Mouse (Mus musculus) embryonic facial prominence, embryonic 12.5 days (tissue): ENCODE measurements around the gene Mgrn1. TPM values are rescaled to one million over a fixed set of nuclear protein-coding genes. Genes with fewer than 3 reads are reported as not detected.

Experiments
- ATAC-seq: fragments of 200-750 bp; cut with Nextera tagmentation; 2 replicates; pipeline ENCODE4 v1.8.0; 2017; ENCODE audit not compliant: insufficient number of reproducible peaks, insufficient read depth, low FRiP score, low TSS enrichment
- H3K27ac ChIP-seq: fragments of 300-500 bp; sonication (generic); 2 replicates; pipeline ENCODE4 v1.5.1; 2016; ENCODE audit warnings: mild to moderate bottlenecking
- H3K27me3 ChIP-seq: fragments of 300-500 bp; sonication (generic); 2 replicates; pipeline ENCODE4 v1.6.1; 2016; ENCODE audit warnings: mild to moderate bottlenecking, moderate library complexity
- H3K36me3 ChIP-seq: fragments of 300-500 bp; sonication (generic); 2 replicates; pipeline ENCODE4 v1.6.1; 2016; ENCODE audit warnings: mild to moderate bottlenecking
- H3K4me1 ChIP-seq: fragments of 300-500 bp; sonication (generic); 2 replicates; pipeline ENCODE4 v1.6.1; 2016
- H3K4me2 ChIP-seq: fragments of 300-500 bp; sonication (generic); replicated peaks from 2 replicates; pipeline ENCODE4 v1.6.1; 2016; ENCODE audit warnings: mild to moderate bottlenecking, moderate library complexity
- H3K4me3 ChIP-seq: fragments of 300-500 bp; sonication (generic); 2 replicates; pipeline ENCODE4 v1.5.1; 2016; ENCODE audit warnings: mild to moderate bottlenecking
- H3K9ac ChIP-seq: fragments of 300-500 bp; sonication (generic); 2 replicates; pipeline ENCODE4 v1.6.1; 2016; ENCODE audit warnings: mild to moderate bottlenecking, moderate library complexity
- H3K9me3 ChIP-seq: fragments of 300-500 bp; sonication (generic); 2 replicates; pipeline ENCODE4 v1.6.1; 2016; ENCODE audit warnings: mild to moderate bottlenecking, moderate library complexity
- WGBS: fragments of 180-500 bp; shearing (Covaris S2); methylation state at CpG from one replicate; pipeline ENCODE4 v1.1.7; 2016; 5-methylcytosine and 5-hydroxymethylcytosine counted together
- polyA plus RNA-seq: library from polyadenylated mRNA; unstranded; fragments of >200 nt; fragmentation: Nextera tagmentation; extraction: Ambion mirVana; gene quantifications from 2 replicates; pipeline ENCODE4 v1.2.1, GENCODE M21; 2016

Gene Mgrn1
- polyA plus RNA-seq, 1 experiment from 2014 or later: 91.9 TPM

GRCm38 (mm10) chr16:4947378-4947777 is 61.3 kb downstream of the Mgrn1 start:
- WGBS: 96% methylated on average over 4 of the region's 4 CpGs
- Histone ChIP-seq H3K4me3 (no peak overlapping the region), H3K4me2 (no peak overlapping the region), H3K9ac (no peak overlapping the region), H3K4me1 (no peaks in the 10 kb centered on the region), H3K36me3 (peaks cover 78% of the 10 kb centered on the region), H3K27me3 (no peaks in the 10 kb centered on the region), H3K27ac (no peak overlapping the region), H3K9me3 (no peaks in the 10 kb centered on the region)
- ATAC-seq: no peak

GRCm38 (mm10) chr16:4956609-4957008 is 70.6 kb downstream of the Mgrn1 start:
- Histone ChIP-seq H3K4me3 (no peak overlapping the region), H3K27me3 (no peaks in the 10 kb centered on the region), H3K36me3 (peaks cover 67% of the 10 kb centered on the region), H3K27ac (no peak overlapping the region), H3K4me1 (no peaks in the 10 kb centered on the region), H3K9ac (no peak overlapping the region), H3K9me3 (no peaks in the 10 kb centered on the region), H3K4me2 (no peak overlapping the region)
- 92% methylated on average over 3 of the region's 3 CpGs for WGBS
- no peak for ATAC-seq

- Histone ChIP-seq H3K9me3 (no peaks in the 10 kb centered on the region), H3K4me1 (peaks cover 3% of the 10 kb centered on the region; the same call in 1 of the 2 replicates), H3K27me3 (no peaks in the 10 kb centered on the region), H3K4me3 (no peak overlapping the region), H3K27ac (no peak overlapping the region), H3K9ac (no peak overlapping the region), H3K36me3 (peaks cover 60% of the 10 kb centered on the region), H3K4me2 (no peak overlapping the region)
- ATAC-seq: no peak
- 92% methylated on average over 3 of the region's 3 CpGs for WGBS
Measured at GRCm38 (mm10) chr16:4957446-4957845, 71.4 kb downstream of the Mgrn1 start.

GRCm38 (mm10) chr16:4960260-4960659 is 74.2 kb downstream of the Mgrn1 start:
- H3K27ac ChIP-seq: no peak overlapping the region
- no peak overlapping the region for H3K9ac ChIP-seq
- H3K4me2 ChIP-seq: no peak overlapping the region
- H3K4me1 ChIP-seq: peaks cover 16% of the 10 kb centered on the region
- no peak for ATAC-seq
- no peaks in the 10 kb centered on the region for H3K27me3 ChIP-seq
- peaks cover 32% of the 10 kb centered on the region for H3K36me3 ChIP-seq
- 91% methylated on average over 8 of the region's 8 CpGs for WGBS
- H3K9me3 ChIP-seq: no peaks in the 10 kb centered on the region
- no peak overlapping the region for H3K4me3 ChIP-seq

GRCm38 (mm10) chr16:4963346-4963745 is 77.3 kb downstream of the Mgrn1 start:
- Histone ChIP-seq H3K4me3 (peak overlapping the region; percentile 95), H3K27ac (peak overlapping the region; percentile 77; the same call in 1 of the 2 replicates), H3K27me3 (no peaks in the 10 kb centered on the region), H3K9ac (peak overlapping the region; percentile 92), H3K4me2 (peak overlapping the region; percentile 77), H3K4me1 (peaks cover 17% of the 10 kb centered on the region), H3K9me3 (no peaks in the 10 kb centered on the region), H3K36me3 (peaks cover 11% of the 10 kb centered on the region)
- ATAC-seq: no peak
- 49% methylated on average over 9 of the region's 9 CpGs for WGBS

GRCm38 (mm10) chr16:4963797-4964709 is 78.0 kb downstream of the Mgrn1 start, which contains the start of gene Anks3:
TSS of gene Anks3 (minus strand) at chr16:4964205.
- Histone ChIP-seq H3K27ac (peak within 1 kb of the TSS; percentile 77), H3K9ac (peak within 1 kb of the TSS; percentile 92), H3K36me3 (peaks cover 9% of the 10 kb centered on the region), H3K4me2 (peak within 1 kb of the TSS; percentile 77), H3K9me3 (no peaks in the 10 kb centered on the region), H3K27me3 (no peaks in the 10 kb centered on the region), H3K4me3 (peak within 1 kb of the TSS; percentile 95), H3K4me1 (peaks cover 17% of the 10 kb centered on the region)
- peak; percentile 99 for ATAC-seq
- under 1% methylated on average over 76 of the region's 76 CpGs for WGBS

GRCm38 (mm10) chr16:4964731-4965391 is 78.8 kb downstream of the Mgrn1 start:
- H3K36me3 ChIP-seq: peaks cover 3% of the 10 kb centered on the region; the same call in 1 of the 2 replicates
- peak overlapping the region; percentile 92 for H3K9ac ChIP-seq
- ATAC-seq: no peak
- peak overlapping the region; percentile 77 for H3K4me2 ChIP-seq
- no peaks in the 10 kb centered on the region for H3K27me3 ChIP-seq
- peaks cover 17% of the 10 kb centered on the region for H3K4me1 ChIP-seq
- H3K27ac ChIP-seq: peak overlapping the region; percentile 65
- no peaks in the 10 kb centered on the region for H3K9me3 ChIP-seq
- H3K4me3 ChIP-seq: peak overlapping the region; percentile 95
- 25% methylated on average over 13 of the region's 13 CpGs for WGBS

- H3K9ac ChIP-seq: no peak overlapping the region
- no peak overlapping the region for H3K27ac ChIP-seq
- ATAC-seq: no peak
- 89% methylated on average over 8 of the region's 8 CpGs for WGBS
- H3K36me3 ChIP-seq: no peaks in the 10 kb centered on the region
- peak overlapping the region; percentile 77 for H3K4me2 ChIP-seq
- H3K4me3 ChIP-seq: no peak overlapping the region
- H3K27me3 ChIP-seq: no peaks in the 10 kb centered on the region
- H3K9me3 ChIP-seq: no peaks in the 10 kb centered on the region
- peaks cover 17% of the 10 kb centered on the region for H3K4me1 ChIP-seq
Measured at GRCm38 (mm10) chr16:4965392-4966129, 79.5 kb downstream of the Mgrn1 start.

- Histone ChIP-seq H3K27me3 (no peaks in the 10 kb centered on the region), H3K9me3 (no peaks in the 10 kb centered on the region), H3K4me2 (no peak overlapping the region), H3K9ac (no peak overlapping the region), H3K4me1 (peaks cover 5% of the 10 kb centered on the region), H3K27ac (no peak overlapping the region), H3K36me3 (no peaks in the 10 kb centered on the region), H3K4me3 (no peak overlapping the region)
- no peak for ATAC-seq
- 68% methylated on average over 3 of the region's 3 CpGs for WGBS
Measured at GRCm38 (mm10) chr16:4968426-4968825, 82.4 kb downstream of the Mgrn1 start.

GRCm38 (mm10) chr16:4969055-4969843 is 83.2 kb downstream of the Mgrn1 start:
- no peaks in the 10 kb centered on the region for H3K27me3 ChIP-seq
- no peaks in the 10 kb centered on the region for H3K9me3 ChIP-seq
- H3K4me3 ChIP-seq: no peak overlapping the region
- WGBS: 78% methylated on average over 5 of the region's 5 CpGs
- H3K36me3 ChIP-seq: no peaks in the 10 kb centered on the region
- no peak overlapping the region for H3K27ac ChIP-seq
- no peak overlapping the region for H3K4me2 ChIP-seq
- peaks cover 4% of the 10 kb centered on the region; the same call in 1 of the 2 replicates for H3K4me1 ChIP-seq
- no peak overlapping the region for H3K9ac ChIP-seq
- ATAC-seq: no peak

GRCm38 (mm10) chr16:4971626-4972025 is 85.6 kb downstream of the Mgrn1 start:
- H3K36me3 ChIP-seq: no peaks in the 10 kb centered on the region
- H3K9ac ChIP-seq: no peak overlapping the region
- WGBS: 75% methylated on average over 4 of the region's 4 CpGs
- H3K4me1 ChIP-seq: no peaks in the 10 kb centered on the region
- no peak overlapping the region for H3K4me2 ChIP-seq
- no peak overlapping the region for H3K4me3 ChIP-seq
- no peaks in the 10 kb centered on the region for H3K9me3 ChIP-seq
- H3K27ac ChIP-seq: no peak overlapping the region
- ATAC-seq: no peak
- H3K27me3 ChIP-seq: no peaks in the 10 kb centered on the region
